Mouse (Mus musculus) cerebellum, adult 9-11 months (tissue): ENCODE measurements around the gene Daxx.

ENCODE experiments used
- DNase-seq: peaks from one replicate; pipeline ENCODE4 v3.0.0; 2022

The Daxx gene

GRCm38 (mm10) chr17:33948090-33948904 is 39.1 kb downstream of the Daxx start:
- no peak for DNase-seq

GRCm38 (mm10) chr17:33948905-33949537 is 39.8 kb downstream of the Daxx start:
- DNase-seq = no peak

- peak; percentile 42 for DNase-seq
Observed at GRCm38 (mm10) chr17:33950131-33950625, 41.0 kb downstream of the Daxx start.

DNA sequence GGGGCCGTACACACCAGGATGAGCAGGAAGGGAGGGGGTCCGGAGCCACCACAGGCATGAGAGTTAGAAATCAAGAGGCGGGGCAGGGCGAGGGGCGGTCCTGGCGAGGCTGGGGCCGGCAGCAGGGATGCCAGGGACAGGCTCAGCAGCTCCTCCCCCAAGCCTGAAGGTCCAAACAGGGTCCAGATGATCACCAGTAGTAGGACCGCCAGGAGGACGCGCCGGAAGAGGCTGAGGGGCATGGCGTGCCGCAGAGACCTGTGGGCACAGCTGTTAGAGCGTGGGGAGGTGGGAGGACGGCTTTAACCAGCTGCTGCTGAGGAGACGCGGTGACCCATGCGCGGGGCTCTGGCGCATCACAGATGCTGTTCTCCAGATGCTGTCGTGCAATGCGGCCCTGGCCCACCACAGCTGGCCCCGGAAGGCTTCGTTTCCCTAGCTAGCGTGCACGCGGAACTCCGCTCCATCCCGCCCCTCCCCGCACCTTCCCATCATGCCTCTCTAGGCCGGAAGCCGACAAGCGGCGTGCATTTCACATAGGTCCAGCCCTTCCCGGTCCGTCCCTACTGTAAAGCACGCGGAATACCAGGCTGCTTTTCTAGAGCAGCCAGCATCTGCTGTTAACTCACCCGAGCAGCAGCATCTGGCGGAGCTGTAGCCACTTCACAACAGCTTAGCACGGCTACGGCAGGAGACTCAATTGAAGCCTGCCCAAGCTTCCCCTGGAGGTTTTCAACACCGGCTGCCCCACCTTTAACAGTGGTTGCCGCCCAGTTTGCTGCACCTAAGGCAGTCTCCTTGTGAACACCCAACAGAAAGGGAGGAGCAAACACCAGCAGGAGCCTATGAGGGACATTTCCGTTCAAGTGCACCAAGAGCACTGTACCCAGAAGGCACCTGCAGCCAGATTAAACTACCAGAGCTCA is 42.1 kb downstream of the Daxx start, which contains the start of gene B3galt4:
B3galt4 (minus strand) TSS at position 468 of the 926 bp plus-strand sequence.
- peak; percentile 76 for DNase-seq

DNA sequence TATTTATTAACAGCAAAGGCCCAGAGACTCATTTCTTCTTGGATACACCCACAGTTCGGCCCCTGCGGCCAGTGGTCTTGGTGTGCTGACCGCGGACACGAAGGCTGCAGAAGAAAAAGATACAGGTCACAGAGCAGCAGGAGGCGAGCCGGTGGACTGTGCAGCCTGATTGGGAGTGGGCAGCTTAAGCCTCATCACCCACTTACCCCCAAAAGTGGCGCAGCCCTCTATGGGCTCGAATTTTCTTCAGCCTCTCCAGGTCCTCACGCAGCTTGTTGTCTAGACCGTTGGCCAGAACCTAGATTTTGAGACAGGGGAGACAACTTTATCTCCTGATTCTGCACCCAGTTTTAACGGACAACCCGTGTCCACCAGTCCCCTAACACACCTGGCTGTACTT is 42.8 kb downstream of the Daxx start:
- DNase-seq = peak; percentile 43

DNA sequence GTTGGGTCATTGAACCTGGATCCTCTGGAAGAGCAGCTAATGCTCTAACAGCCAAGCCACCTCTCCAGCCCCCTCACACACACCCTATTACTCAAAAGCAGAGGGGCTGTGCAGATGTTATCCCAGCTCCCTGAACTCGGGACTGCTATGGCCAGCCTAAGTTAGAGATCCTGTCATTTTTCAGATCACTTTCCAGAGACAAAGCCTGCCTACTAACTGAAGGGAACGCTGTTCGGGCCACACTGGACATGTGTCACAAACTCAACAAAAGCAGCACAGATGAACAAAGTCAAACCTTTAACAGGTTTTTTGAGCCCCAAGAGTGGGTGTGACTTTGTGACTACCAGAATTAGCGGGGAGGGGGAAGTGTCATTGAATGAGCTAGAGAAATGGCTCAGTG is 43.7 kb downstream of the Daxx start:
- DNase-seq = peak; percentile 22

DNA sequence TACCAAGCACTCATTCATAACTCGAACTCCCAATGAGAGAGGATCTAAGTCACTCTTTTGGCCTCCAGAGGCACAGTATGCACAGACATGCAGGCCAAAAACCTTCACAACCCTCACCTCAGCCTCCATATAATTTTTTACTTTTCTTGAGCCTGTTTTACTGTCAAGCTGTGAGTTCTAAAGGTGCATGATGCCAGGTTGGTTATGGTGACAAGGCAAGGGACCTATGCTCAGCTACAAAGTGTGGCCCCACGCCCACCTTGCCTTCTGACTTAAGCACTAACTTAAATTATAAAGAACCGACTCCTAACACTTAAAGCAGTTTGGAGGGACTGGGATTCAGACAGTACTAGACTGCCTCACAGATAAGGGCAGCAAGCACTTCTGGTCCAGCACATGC is 44.1 kb downstream of the Daxx start:
- peak; percentile 15 for DNase-seq

GRCm38 (mm10) chr17:33953961-33954565 is 44.8 kb downstream of the Daxx start:
- peak; percentile 59 for DNase-seq

DNA sequence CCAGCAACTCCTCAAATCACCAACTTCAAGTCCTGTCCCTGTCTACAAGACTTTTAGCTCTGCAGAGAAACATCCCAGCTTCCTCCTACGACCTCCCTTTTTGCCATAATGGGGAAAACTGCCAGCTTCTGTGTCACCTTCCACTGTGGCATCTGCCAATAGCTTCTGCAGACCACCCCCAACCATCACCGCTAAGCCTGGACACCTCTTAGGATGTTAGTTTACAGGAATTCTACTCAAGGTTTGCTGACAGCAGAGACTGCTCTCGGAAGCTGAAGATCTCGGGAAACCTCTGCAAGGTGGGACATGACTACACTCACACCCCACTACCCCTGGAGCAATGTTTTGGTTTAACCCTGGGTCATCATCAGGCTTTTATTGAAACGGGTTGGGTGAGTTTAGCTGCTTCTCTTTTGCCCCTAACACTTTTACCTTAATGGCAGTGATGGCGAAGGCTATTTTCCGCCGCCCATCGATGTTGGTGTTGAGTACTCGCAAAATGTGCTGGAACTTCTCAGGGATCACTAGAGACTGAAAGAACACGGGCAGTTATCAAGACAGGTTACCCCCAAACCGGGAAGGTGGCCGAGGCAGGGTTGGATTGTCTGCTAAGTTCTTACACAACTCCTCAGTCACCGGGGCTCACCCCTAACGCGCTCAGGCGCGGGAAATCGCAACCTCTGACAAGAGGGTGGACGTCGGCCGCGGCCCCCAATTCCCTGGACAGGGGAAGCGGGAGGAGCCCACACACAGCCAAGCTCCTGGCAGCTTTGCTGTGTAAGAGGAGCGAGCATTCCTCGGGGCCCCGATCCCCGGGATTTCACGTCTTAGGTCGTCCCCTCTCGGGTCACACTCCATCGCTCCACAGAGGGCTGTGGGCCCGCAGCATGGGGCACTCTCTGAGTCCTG is 45.7 kb downstream of the Daxx start:
- peak; percentile 58 for DNase-seq

GRCm38 (mm10) chr17:33955555-33956214 is 46.5 kb downstream of the Daxx start, which contains the start of the genes Vps52 and Rps18:
TSS of gene Vps52 (plus strand) at chr17:33955812.
TSS of gene Rps18 (minus strand) at chr17:33956001.
- peak; percentile 99 for DNase-seq

- peak; percentile 56 for DNase-seq
Observed at GRCm38 (mm10) chr17:33956336-33956735, 47.1 kb downstream of the Daxx start.

DNA sequence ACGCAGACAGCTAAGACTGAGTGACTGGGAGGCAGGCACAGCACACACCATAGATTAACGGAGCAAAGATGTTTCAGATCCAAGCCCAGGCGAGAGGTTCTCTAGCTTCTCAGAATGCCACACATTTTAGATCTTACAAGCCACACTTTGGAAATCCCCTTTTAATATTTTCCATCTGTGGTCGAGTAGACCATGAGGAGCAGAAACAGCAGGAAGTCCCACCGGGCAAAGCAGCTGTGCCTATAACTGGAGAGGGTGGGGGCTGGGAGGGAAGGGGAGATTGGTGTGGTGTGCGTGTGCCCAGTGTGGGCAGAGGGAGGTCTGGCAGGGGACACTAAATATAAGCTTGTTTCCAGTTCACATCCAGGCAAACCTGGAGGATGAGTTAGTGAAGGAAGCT is 48.3 kb downstream of the Daxx start:
- DNase-seq = peak; percentile 17

- peak; percentile 18 for DNase-seq
Observed at GRCm38 (mm10) chr17:33958451-33958850, 49.2 kb downstream of the Daxx start.

- DNase-seq = peak; percentile 34
Observed at GRCm38 (mm10) chr17:33959135-33959534, 49.9 kb downstream of the Daxx start.

DNA sequence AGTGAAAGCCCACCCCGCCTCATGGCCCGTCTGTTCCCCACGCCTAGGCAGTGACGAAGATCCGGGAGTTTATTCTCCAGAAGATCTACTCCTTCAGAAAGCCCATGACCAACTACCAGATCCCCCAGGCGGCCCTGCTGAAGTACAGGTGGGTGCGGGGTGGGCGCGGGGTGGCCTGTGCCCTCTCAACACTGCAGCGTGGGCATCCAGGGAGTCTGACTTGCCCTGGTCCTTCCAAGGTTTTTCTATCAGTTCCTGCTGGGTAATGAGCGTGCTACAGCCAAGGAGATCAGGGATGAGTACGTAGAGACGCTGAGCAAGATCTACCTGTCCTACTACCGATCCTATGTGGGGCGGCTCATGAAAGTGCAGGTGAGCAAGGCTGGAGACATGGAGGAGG is 50.7 kb downstream of the Daxx start:
- DNase-seq = no peak

DNA sequence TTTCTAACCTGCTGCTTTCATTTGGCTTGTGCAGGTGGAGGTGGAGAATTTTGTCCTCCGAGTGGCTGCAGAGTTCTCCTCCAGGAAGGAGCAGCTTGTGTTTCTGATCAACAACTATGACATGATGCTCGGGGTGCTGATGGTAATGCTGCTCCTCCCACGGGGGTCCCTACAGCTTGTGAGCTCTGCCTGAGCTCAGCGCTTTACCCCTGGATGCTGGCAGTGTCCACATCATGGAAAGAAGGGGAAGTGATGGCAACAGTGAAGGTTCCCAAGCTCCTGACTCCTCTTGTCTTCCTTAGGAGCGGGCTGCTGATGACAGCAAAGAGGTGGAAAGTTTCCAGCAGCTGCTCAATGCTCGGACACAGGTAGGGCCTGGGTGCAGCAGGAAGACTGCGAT is 53.7 kb downstream of the Daxx start:
- no peak for DNase-seq
